Mouse (Mus musculus) ovary, postnatal 36 days (tissue): ENCODE data around the gene Gm128.

Experiments used
- DNase-seq: peaks from one replicate; pipeline ENCODE4 v3.0.0; 2022; ENCODE audit warnings: low spot score, mixed read lengths

The Gm128 gene

DNA sequence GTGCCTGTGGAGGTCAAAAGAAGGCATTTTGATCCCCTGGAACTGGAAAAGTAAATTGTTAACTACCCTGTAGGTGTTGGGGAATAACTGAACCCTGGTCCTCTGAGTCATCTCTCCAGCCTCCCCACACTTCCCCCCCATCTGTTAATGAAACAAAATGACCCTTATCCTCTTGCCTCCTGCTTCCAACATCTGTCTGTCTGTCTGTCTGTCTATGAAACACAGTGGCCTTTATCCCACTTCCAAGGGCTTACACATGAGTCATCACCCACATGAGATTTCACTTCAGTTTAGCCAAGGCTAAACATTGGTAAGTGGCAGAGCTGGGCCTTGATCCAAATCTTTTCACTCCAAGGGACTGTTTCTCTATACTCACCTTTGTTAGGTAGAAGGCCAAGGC, 26.5 kb upstream of the Gm128 start:
- DNase-seq: no peak

GRCm38 (mm10) chr3:95266052-95266451, 24.7 kb upstream of the Gm128 start:
- no peak for DNase-seq

- DNase-seq: no peak
Observed at GRCm38 (mm10) chr3:95264724-95265123, 23.3 kb upstream of the Gm128 start.

DNA sequence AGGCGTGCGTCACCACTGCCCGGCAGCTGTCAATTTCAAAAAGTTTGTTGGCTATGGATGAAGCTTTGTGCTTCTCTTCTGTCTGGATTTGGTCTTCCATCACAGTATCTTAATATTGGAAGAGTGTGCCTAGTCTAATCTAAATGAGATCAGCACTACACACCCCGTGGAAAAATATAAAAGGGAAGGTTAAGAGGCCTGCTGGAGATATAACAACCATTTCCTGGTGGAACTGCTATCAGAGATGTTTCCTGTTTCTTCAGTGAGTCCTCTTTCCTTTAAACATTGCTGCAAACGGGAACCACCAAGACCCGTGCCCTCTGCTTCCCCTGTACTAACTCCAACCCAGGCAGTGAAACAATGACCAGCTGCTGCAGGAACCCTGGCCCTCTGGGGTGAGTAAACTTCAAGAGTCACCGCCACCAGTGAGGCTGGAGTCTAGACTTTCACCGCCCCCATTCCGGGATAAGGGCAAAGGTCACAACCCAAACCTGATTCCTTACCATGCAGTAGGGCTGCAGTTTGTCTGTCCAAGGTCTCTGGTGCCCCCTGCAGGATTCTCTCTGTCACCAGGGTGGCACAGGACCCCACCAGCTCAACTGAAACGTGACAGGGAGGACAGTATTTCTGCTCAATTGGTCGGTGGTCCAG, 21.8 kb upstream of the Gm128 start:
- DNase-seq: peak; percentile 67

DNA sequence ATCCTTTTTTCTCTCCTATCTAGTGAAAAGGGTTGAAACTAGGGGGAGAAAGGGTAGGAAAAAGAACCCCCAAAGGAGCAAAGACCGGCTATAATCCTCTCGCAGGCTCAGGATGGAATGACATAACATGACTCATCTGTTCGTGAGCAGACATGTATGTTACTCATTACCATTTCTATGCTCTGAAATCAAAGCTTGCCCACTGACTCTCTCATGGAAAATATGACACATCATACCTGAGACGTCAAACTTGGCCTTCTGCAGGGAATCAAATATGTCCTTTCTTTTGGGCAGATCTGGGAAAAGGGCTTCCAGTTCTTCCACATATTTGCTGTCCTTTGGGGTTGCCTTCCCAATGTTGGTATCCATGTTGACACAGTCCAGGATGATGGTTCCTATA, 20.6 kb upstream of the Gm128 start:
- no peak for DNase-seq

- DNase-seq: no peak
Observed at GRCm38 (mm10) chr3:95256931-95257330, 15.5 kb upstream of the Gm128 start.

DNA sequence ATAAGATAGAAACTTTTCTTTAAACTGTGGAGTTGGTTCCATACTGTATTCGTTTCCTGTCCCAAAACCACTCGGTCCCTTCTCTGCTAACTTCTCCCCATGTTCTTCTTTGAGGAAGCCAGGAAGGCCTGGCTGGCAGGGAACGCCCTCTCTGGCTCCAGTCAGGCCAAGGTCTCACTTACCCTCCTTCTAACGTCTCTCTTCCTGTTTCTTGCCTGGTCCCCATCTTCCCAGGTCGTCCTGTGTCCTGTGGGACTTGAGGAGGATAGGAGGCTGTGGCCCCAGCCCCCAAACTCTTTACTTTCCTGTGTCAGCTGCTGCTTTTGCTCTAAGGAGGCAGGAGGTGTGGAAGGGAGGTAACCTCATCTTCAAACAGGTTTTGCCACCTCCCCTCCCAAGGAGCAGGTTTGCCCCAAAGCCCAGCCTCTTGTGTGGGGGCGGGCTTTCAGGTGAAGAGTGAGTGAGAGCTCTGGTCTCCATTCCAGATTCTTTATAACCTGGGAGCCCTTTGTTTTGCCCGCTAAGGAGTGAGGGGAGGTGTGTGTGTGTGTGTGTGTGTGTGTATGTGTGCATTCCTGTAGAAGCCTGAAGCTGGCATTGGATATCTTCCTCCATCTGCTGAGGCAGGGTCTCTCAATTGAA, 9.5 kb upstream of the Gm128 start, which contains the start of gene Bnipl:
Gene Bnipl (minus strand): TSS at position 411 of the 642 bp plus-strand sequence.
- no peak for DNase-seq

GRCm38 (mm10) chr3:95250361-95250760, 9.0 kb upstream of the Gm128 start:
- DNase-seq: no peak

GRCm38 (mm10) chr3:95247660-95248336, 6.4 kb upstream of the Gm128 start:
- no peak for DNase-seq

- peak; percentile 59 for DNase-seq
Observed at GRCm38 (mm10) chr3:95246465-95247231, 5.2 kb upstream of the Gm128 start.

GRCm38 (mm10) chr3:95243086-95243485, 1.7 kb upstream of the Gm128 start:
- DNase-seq: no peak

DNA sequence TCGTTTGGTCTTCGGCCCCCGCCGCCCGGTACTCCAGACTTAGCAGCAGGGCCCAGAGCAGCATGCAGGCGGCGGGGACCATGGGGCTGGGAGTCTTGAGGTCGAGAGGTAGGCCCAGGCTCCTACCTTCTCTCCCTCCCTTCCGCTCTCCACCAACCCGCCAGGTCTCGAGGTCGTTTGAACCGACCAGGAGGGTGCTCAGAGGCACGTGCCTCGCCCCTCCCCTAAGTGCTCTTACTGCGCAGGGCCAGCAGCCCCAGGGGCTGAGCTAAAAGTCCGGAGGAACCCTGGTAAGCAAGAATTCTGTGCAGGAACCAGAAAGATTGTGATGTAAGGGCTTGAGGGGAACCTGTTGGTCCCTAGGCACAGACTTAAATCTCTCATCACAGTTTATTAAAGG, 498 bp downstream of the Gm128 start:
- no peak for DNase-seq

DNA sequence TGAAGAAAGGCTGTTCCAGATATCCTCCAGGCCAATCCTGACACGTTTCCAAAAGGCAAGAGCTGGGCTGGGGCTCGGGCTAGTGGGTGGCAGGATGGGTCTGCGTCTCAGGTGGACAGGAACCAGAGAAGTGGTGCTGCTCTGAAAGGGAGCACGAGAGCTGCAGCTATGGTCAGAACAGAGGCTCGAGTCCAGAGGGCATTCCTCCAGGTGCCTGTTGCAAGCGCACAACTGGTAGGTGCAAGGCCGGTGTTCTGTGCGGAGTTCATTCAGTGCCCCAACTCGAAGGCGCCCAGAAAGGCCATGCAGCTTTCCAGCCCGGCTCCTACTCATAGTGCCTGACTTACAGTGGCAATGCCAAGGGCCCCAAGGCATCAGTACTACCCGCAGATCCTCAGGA, 1.4 kb downstream of the Gm128 start:
- no peak for DNase-seq

GRCm38 (mm10) chr3:95239022-95239421, 2.4 kb downstream of the Gm128 start:
- no peak for DNase-seq

GRCm38 (mm10) chr3:95237541-95238099, 3.8 kb downstream of the Gm128 start:
- no peak for DNase-seq

- DNase-seq: no peak
Observed at GRCm38 (mm10) chr3:95235386-95236301, 5.8 kb downstream of the Gm128 start.

DNA sequence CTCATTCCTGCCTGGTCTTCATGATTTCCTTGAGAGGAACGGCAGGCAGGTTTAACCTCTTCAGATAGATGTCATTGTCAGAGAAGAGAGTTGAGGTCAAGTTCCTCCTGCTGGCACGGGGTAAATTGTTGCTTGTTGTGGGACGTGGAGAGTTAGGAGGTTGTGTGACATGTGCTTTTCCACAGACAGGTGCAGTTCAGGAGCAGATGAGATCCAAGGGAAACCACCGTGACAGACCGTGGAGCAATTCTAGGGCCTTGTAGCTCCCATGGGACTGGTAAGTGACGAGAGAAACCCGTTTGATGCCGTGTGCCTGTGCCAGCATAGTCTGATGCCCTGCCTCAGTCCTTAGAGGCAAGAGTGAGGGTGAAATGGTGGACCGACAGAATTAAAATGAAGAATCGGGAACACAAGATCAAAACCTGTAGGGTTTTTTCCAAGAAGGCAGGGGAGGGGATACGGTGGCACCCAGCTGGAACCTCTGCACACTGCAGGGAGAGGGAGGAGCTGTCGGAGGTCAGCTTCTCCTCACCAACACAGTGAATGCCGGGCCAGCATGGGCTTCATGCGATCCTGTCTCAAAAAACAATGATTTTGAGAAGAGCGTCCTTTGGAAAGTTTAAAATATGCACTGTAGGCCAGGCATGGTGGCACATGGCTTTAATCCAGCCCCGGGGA, 8.0 kb downstream of the Gm128 start:
- no peak for DNase-seq

DNA sequence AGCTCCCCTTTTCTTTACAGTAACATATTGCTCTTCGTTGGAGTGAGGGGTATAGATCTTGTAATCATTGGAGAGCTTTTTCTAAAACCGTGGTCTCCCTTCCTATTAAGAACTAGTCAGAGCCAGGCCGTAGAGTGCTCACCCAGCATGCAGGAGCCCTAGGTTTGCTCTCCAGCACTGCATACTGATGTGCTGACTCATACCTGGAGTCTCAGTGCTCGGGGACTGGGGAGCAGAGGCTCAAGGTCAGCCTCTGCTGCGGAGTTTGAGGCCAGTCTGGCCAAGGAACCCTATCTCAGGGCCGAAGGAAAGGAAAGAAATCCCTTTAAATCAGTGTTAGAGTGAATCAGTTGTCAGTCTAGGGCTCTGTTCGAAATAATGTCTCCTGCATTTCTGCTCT, 8.6 kb downstream of the Gm128 start:
- DNase-seq: peak; percentile 53

DNA sequence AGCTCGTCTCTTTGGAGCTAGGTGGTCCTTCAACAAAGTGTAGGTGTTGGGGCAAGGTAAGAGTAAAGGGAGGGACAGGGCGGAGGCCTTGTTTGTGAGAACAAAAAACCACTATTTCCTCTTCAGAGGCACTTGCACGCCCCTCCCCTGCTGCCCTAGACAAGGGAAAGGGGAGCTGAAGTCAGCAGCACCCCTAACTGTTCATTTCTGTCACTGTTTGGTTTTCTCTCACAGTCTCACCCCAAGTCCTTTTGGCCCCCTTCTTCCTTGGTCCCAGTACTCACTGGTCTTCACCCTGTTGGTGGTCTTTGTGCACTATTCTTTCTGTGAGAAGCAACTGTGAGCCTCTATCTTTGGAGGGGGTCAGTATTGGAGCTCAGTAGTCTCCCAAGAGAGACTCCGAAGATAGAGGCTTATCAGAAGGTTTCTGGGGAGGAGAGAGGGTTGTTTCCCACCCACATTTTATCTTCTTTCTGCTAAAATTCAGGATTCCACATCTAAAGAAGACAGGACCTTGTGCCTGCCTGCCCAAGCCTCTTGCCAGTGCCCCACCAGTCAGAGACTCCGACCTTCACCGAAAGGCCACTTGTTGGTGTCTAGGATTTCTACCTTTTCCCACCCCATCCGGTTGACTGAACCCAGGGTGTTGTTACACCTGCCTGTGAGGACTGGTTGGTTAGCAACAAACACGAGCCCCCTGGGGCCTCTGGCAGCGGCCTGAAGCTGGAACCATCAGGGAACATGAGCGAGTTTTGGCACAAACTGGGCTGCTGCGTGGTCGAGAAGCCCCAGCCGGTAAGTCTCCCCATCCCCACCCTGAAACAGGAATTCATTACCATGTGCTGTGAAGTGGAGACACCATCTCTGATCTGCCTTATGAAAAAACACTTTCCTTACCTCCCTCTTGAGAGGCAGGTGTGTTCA, 9.8 kb downstream of the Gm128 start, which contains the start of gene Mllt11:
Gene Mllt11 (minus strand): TSS at position 874 of the 924 bp plus-strand sequence.
- no peak for DNase-seq
